Mouse (Mus musculus): ENCODE data around the gene Slc1a2. TPM values are rescaled to one million over a fixed set of nuclear protein-coding genes. Genes with fewer than 3 reads are reported as not detected.

Slc1a2 gene
- polyA plus RNA-seq, 1 experiment from 2014 or later: 13.1 TPM

GRCm38 (mm10) chr2:102782751-102783150 lies 124.3 kb downstream of the Slc1a2 start:
- no peak overlapping the region for H3K4me2 ChIP-seq
- H3K4me1 ChIP-seq: no peaks in the 10 kb centered on the region
- no peak for ATAC-seq (ENCODE audit: low FRiP score)
- H3K9ac ChIP-seq: no peak overlapping the region
- no peaks in the 10 kb centered on the region for H3K27me3 ChIP-seq
- H3K9me3 ChIP-seq: no peaks in the 10 kb centered on the region
- 86% methylated on average over 7 of the region's 7 CpGs for WGBS
- H3K27ac ChIP-seq: no peak overlapping the region
- no peaks in the 10 kb centered on the region for H3K36me3 ChIP-seq (replicated peaks)
- no peak overlapping the region for H3K4me3 ChIP-seq (replicated peaks)

- WGBS: 76% methylated on average over 4 of the region's 4 CpGs
- no peak for ATAC-seq (ENCODE audit: low FRiP score)
- Histone ChIP-seq H3K27ac (no peak overlapping the region), H3K9me3 (no peaks in the 10 kb centered on the region), H3K4me2 (no peak overlapping the region), H3K4me1 (no peaks in the 10 kb centered on the region), H3K27me3 (no peaks in the 10 kb centered on the region), H3K4me3 (replicated peaks) (no peak overlapping the region), H3K36me3 (replicated peaks) (no peaks in the 10 kb centered on the region), H3K9ac (no peak overlapping the region)
Observed at GRCm38 (mm10) chr2:102785696-102786095, 127.2 kb downstream of the Slc1a2 start.

DNA sequence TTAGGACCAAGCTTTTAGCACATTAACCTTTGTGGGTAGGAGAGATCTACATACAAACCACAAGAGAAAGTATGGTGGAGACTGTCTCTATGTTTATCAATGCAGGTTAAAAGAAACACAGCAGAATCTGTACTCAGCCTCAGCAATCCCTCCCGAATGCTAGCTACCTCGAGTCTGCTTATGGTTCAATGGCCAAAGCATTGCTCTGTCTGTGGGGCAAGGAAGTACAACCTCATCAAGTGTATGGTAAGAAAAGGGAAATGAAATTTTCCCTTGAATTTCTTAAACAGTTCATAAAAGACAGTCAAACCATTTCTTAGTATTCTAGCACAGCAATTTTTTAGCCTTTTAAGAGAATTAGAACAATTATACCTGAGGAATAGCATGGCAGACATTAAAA lies 133.2 kb downstream of the Slc1a2 start:
- no peak for ATAC-seq (ENCODE audit: low FRiP score)
- 84% methylated on average over 2 of the region's 2 CpGs for WGBS
- no peak overlapping the region for H3K4me2 ChIP-seq
- H3K36me3 ChIP-seq (replicated peaks): no peaks in the 10 kb centered on the region
- H3K27me3 ChIP-seq: no peaks in the 10 kb centered on the region
- no peak overlapping the region for H3K27ac ChIP-seq
- no peak overlapping the region for H3K9ac ChIP-seq
- H3K4me3 ChIP-seq (replicated peaks): no peak overlapping the region
- no peaks in the 10 kb centered on the region for H3K4me1 ChIP-seq
- no peaks in the 10 kb centered on the region for H3K9me3 ChIP-seq

- no peak for ATAC-seq (ENCODE audit: low FRiP score)
- Histone ChIP-seq H3K4me1 (no peaks in the 10 kb centered on the region), H3K4me2 (no peak overlapping the region), H3K4me3 (replicated peaks) (no peak overlapping the region), H3K36me3 (replicated peaks) (no peaks in the 10 kb centered on the region), H3K9ac (no peak overlapping the region), H3K9me3 (no peaks in the 10 kb centered on the region), H3K27ac (no peak overlapping the region), H3K27me3 (no peaks in the 10 kb centered on the region)
- 86% methylated on average over 6 of the region's 6 CpGs for WGBS
Observed at GRCm38 (mm10) chr2:102792804-102793203, 134.3 kb downstream of the Slc1a2 start.

GRCm38 (mm10) chr2:102795034-102795433 lies 136.6 kb downstream of the Slc1a2 start:
- no peak overlapping the region for H3K4me2 ChIP-seq
- no peak overlapping the region for H3K27ac ChIP-seq
- H3K36me3 ChIP-seq (replicated peaks): no peaks in the 10 kb centered on the region
- H3K27me3 ChIP-seq: no peaks in the 10 kb centered on the region
- no peak overlapping the region for H3K4me3 ChIP-seq (replicated peaks)
- no peak for ATAC-seq (ENCODE audit: low FRiP score)
- no peak overlapping the region for H3K9ac ChIP-seq
- no peaks in the 10 kb centered on the region for H3K4me1 ChIP-seq
- 92% methylated on average over 3 of the region's 3 CpGs for WGBS
- no peaks in the 10 kb centered on the region for H3K9me3 ChIP-seq

GRCm38 (mm10) chr2:102798149-102798548 lies 139.7 kb downstream of the Slc1a2 start:
- WGBS: 68% methylated on average over 2 of the region's 2 CpGs
- no peak overlapping the region for H3K9ac ChIP-seq
- no peak for ATAC-seq (ENCODE audit: low FRiP score)

DNA sequence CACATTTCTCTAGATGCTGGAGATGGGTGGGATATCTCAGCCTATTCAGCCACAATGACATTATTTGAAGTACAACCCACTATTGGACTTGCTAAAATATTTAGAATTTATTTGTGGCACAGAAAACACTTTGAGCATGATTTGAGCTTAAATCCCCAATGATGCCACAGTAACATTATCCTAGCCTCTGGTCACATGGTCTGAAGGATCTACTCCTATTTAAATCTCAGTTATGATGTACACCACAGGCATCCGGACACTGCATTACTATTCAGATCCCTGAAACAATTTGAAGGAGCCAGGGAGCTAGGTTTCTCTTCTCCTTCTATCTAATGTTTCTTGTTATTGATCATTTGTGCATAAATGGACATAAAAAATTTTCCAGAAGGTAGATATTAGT lies 143.4 kb downstream of the Slc1a2 start:
- no peak overlapping the region for H3K4me3 ChIP-seq (replicated peaks)
- H3K9me3 ChIP-seq: no peaks in the 10 kb centered on the region
- no peaks in the 10 kb centered on the region for H3K4me1 ChIP-seq
- no peak overlapping the region for H3K4me2 ChIP-seq
- H3K27me3 ChIP-seq: no peaks in the 10 kb centered on the region
- no peak overlapping the region for H3K27ac ChIP-seq
- no peaks in the 10 kb centered on the region for H3K36me3 ChIP-seq (replicated peaks)
- WGBS: 97% methylated on average over 1 of the region's 1 CpGs
- no peak overlapping the region for H3K9ac ChIP-seq
- no peak for ATAC-seq (ENCODE audit: low FRiP score)

More at GRCm38 (mm10) chr2:102798149-102798548, 139.7 kb downstream of the Slc1a2 start:
- H3K9me3 ChIP-seq: no peaks in the 10 kb centered on the region
- H3K4me1 ChIP-seq: no peaks in the 10 kb centered on the region
- H3K4me3 ChIP-seq (replicated peaks): no peak overlapping the region
- no peak overlapping the region for H3K4me2 ChIP-seq
- no peaks in the 10 kb centered on the region for H3K36me3 ChIP-seq (replicated peaks)
- H3K27ac ChIP-seq: no peak overlapping the region
- H3K27me3 ChIP-seq: no peaks in the 10 kb centered on the region

DNA sequence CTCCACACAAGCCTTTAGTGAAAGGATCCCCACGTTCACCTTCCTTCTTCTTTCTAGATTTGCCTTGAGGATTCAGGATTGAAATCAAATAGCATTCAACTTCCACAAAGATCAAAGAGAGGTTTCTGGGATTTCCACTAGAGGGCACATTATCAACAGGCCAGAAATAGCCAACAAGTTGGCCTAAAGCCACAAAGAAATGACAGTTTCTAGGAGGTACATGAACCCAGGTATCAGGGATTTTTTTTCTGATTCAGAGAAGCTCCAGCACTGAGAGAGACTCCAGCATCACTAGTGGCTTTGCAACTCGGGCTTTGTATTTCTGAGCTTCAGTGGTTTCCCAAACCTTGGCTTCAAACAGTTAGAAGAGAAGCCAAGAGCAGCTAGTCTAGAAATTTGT lies 145.7 kb downstream of the Slc1a2 start:
- no peaks in the 10 kb centered on the region for H3K27me3 ChIP-seq
- no peak overlapping the region for H3K4me3 ChIP-seq (replicated peaks)
- H3K36me3 ChIP-seq (replicated peaks): no peaks in the 10 kb centered on the region
- H3K9ac ChIP-seq: no peak overlapping the region
- H3K4me2 ChIP-seq: no peak overlapping the region
- no peak overlapping the region for H3K27ac ChIP-seq
- ATAC-seq (ENCODE audit: low FRiP score): no peak
- no peaks in the 10 kb centered on the region for H3K9me3 ChIP-seq
- WGBS: 45% methylated on average over 2 of the region's 2 CpGs
- no peaks in the 10 kb centered on the region for H3K4me1 ChIP-seq

- Histone ChIP-seq H3K4me2 (no peak overlapping the region), H3K4me1 (no peaks in the 10 kb centered on the region), H3K4me3 (replicated peaks) (no peak overlapping the region), H3K9ac (no peak overlapping the region), H3K27ac (no peak overlapping the region), H3K9me3 (no peaks in the 10 kb centered on the region), H3K27me3 (no peaks in the 10 kb centered on the region), H3K36me3 (replicated peaks) (no peaks in the 10 kb centered on the region)
- 87% methylated on average over 6 of the region's 6 CpGs for WGBS
- ATAC-seq (ENCODE audit: low FRiP score): no peak
Observed at GRCm38 (mm10) chr2:102805283-102805682, 146.8 kb downstream of the Slc1a2 start.

GRCm38 (mm10) chr2:102805761-102806496 lies 147.5 kb downstream of the Slc1a2 start:
- H3K27me3 ChIP-seq: no peaks in the 10 kb centered on the region
- H3K4me3 ChIP-seq (replicated peaks): no peak overlapping the region
- no peaks in the 10 kb centered on the region for H3K4me1 ChIP-seq
- 89% methylated on average over 4 of the region's 4 CpGs for whole genome bisulfite sequencing
- H3K9me3 ChIP-seq: no peaks in the 10 kb centered on the region
- H3K4me2 ChIP-seq: no peak overlapping the region
- no peak overlapping the region for H3K27ac ChIP-seq
- ATAC-seq (ENCODE audit: low FRiP score): no peak
- H3K9ac ChIP-seq: no peak overlapping the region
- no peaks in the 10 kb centered on the region for H3K36me3 ChIP-seq (replicated peaks)

GRCm38 (mm10) chr2:102807633-102808032 lies 149.2 kb downstream of the Slc1a2 start:
- H3K4me1 ChIP-seq: no peaks in the 10 kb centered on the region
- H3K9me3 ChIP-seq: no peaks in the 10 kb centered on the region
- no peaks in the 10 kb centered on the region for H3K27me3 ChIP-seq
- H3K27ac ChIP-seq: no peak overlapping the region
- ATAC-seq (ENCODE audit: low FRiP score): no peak
- H3K36me3 ChIP-seq (replicated peaks): no peaks in the 10 kb centered on the region
- H3K4me3 ChIP-seq (replicated peaks): no peak overlapping the region
- 83% methylated on average over 3 of the region's 3 CpGs for WGBS
- no peak overlapping the region for H3K9ac ChIP-seq
- no peak overlapping the region for H3K4me2 ChIP-seq

- Histone ChIP-seq H3K4me1 (no peaks in the 10 kb centered on the region), H3K27me3 (no peaks in the 10 kb centered on the region), H3K4me3 (replicated peaks) (no peak overlapping the region), H3K27ac (no peak overlapping the region), H3K36me3 (replicated peaks) (no peaks in the 10 kb centered on the region), H3K9ac (no peak overlapping the region), H3K9me3 (no peaks in the 10 kb centered on the region), H3K4me2 (no peak overlapping the region)
- ATAC-seq (ENCODE audit: low FRiP score): no peak
- 96% methylated on average over 1 of the region's 1 CpGs for WGBS
Observed at GRCm38 (mm10) chr2:102809436-102809835, 151.0 kb downstream of the Slc1a2 start.

DNA sequence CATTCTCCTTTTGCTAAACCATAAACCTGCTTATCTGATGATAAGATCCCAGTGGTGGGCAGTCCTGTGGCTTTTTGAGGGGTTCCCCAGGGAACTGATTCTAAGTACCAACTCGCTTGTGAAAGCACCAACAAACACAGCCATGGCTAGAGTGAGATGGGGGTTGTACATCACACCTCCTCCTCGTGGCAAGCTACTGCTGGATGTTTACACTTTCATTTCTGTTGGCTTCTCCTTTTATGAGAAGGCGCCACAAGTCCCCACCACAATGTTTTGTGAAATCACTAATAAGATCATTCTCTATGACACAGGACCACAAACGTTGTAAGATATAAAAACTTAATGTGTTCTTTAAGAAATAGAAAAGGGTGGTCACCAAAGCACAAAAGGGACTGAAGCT lies 154.3 kb downstream of the Slc1a2 start:
- 74% methylated on average over 4 of the region's 4 CpGs for WGBS
- Histone ChIP-seq H3K27me3 (no peaks in the 10 kb centered on the region), H3K4me1 (no peaks in the 10 kb centered on the region), H3K36me3 (replicated peaks) (no peaks in the 10 kb centered on the region), H3K4me3 (replicated peaks) (no peak overlapping the region), H3K4me2 (no peak overlapping the region), H3K9ac (no peak overlapping the region), H3K9me3 (no peaks in the 10 kb centered on the region), H3K27ac (no peak overlapping the region)
- no peak for ATAC-seq (ENCODE audit: low FRiP score)
